Mouse (Mus musculus): Measurements from ENCODE around the gene Gdpd5.

- TF ChIP-seq CTCF (IDR thresholded peaks at IDR 0.05 in 2 of 3, conservative IDR thresholded peaks at IDR 0.05 in 1 of 3; ENCODE audit: control insufficient read depth in 1 of 3, insufficient read depth in 1 of 3, low read depth in 2 of 3, low read length in 3 of 3, poor library complexity in 1 of 3, severe bottlenecking in 1 of 3) (no peak), POLR2A (IDR thresholded peaks at IDR 0.05; ENCODE audit: control insufficient read depth in 1 of 2, insufficient read depth in 1 of 2, low read depth in 1 of 2, low read length in 2 of 2, poor library complexity in 1 of 2) (no peak), ZC3H11A (IDR thresholded peaks at IDR 0.05; ENCODE audit: low read depth, low read length) (no peak), TBP (IDR thresholded peaks at IDR 0.05; ENCODE audit: low read depth, low read length) (no peak), TCF12 (IDR thresholded peaks at IDR 0.05; ENCODE audit: low read depth, low read length) (no peak), TAL1 (IDR thresholded peaks at IDR 0.05; ENCODE audit: low read length) (no peak), CHD1 (IDR thresholded peaks at IDR 0.05; ENCODE audit: low read depth, low read length) (no peak), MYC (IDR thresholded peaks at IDR 0.05; ENCODE audit: low read depth, low read length) (no peak), USF2 (IDR thresholded peaks at IDR 0.05; ENCODE audit: borderline replicate concordance in 1 of 2, insufficient read depth in 1 of 2, low read depth in 1 of 2, low read length in 2 of 2) (no peak), SMC3 (IDR thresholded peaks at IDR 0.05; ENCODE audit: low read depth, low read length) (no peak), NRF1 (IDR thresholded peaks at IDR 0.05; ENCODE audit: insufficient read depth, low read depth, low read length, poor library complexity, severe bottlenecking) (no peak), POLR2AphosphoS5 (IDR thresholded peaks at IDR 0.05; ENCODE audit: borderline replicate concordance, low read depth, low read length) (no peak)
Observed at GRCm38 (mm10) chr7:99349782-99350720, 31.2 kb upstream of the Gdpd5 start.
